Mouse (Mus musculus): ENCODE measurements at regions not wholly inside any gene's neighbourhood (a gene's known extent, or its start where the extent isn't known, plus 50 kb on each side); places are given as distances from the start of the nearest gene placed in this dataset.

GRCm38 (mm10) chr1:61470617-61471214, 167.9 kb upstream of the Pard3b start:
- no peak for TF ChIP-seq GATA1 (IDR thresholded peaks at IDR 0.05; ENCODE audit: borderline replicate concordance, low read length)
- TF ChIP-seq FLI1 (IDR thresholded peaks at IDR 0.05; ENCODE audit: low read length): no peak

Data from megakaryocyte, embryonic 14.5 days (primary cell).